ENCODE assay signal across 19 mouse cellular contexts in genomic region chr2:140530214-140530613, GRCm38 (mm10).
DNase-seq lines count a peak whose midpoint lies in the region; ATAC-seq and TF ChIP-seq lines count a peak whose summit lies in the region.
"Had no signal": no experiment of that assay in that cellular context is flagged by ENCODE, and none has a peak within 500 bp of the region (broad histone marks: within the 10 kb centered on the region; RNA-seq: fewer than 3 reads in every experiment).

No protein-coding gene starts in this region.

- H3K36me3 ChIP-seq in lung, postnatal 0 days (ENCODE audit: insufficient read depth, low read length), result no peaks in the 10 kb centered on the region
- H3K36me3 ChIP-seq: kidney, embryonic 15.5 days; neural tube, embryonic 13.5 days; stomach, embryonic 15.5 days had no signal

- peak; percentile 18; the same call in 1 of the 2 replicates for TF ChIP-seq CTCF in cerebellum, adult 2 months (IDR thresholded peaks at IDR 0.05; ENCODE audit: borderline replicate concordance, insufficient read depth, low read depth, low read length)
- TF ChIP-seq CTCF in gastrocnemius, adult 2 months (IDR thresholded peaks at IDR 0.05), result peak; percentile 28; the same call in 1 of the 2 replicates
- 0 out of 2 replicates have a peak, but pooled peaks have one; percentile 11 for TF ChIP-seq CTCF in lung, postnatal 0 days (IDR thresholded peaks at IDR 0.05)
- peak; percentile 34; the same call in 1 of the 2 replicates for TF ChIP-seq CTCF in cortical plate, adult 2 months (IDR thresholded peaks at IDR 0.05; ENCODE audit: extremely low read depth, insufficient read depth, low read length)

- no peak for ATAC-seq in lung, postnatal 0 days
- ATAC-seq: forebrain, embryonic 13.5 days; inflammation-experienced regulatory T-cells, adult 6 months had no signal

- no peak for TF ChIP-seq POLR2A in cerebellum, adult 2 months (IDR thresholded peaks at IDR 0.05; ENCODE audit: borderline replicate concordance, insufficient read depth, low read length)
- TF ChIP-seq POLR2A in cortical plate, adult 2 months (IDR thresholded peaks at IDR 0.05; ENCODE audit: extremely low read depth, insufficient read depth, low read length), result no peak

- no peak overlapping the region for H3K4me3 ChIP-seq in cerebellum, adult 2 months (replicated peaks; ENCODE audit: insufficient read depth, low read depth, low read length)
- no peak overlapping the region for H3K4me3 ChIP-seq in gastrocnemius, adult 2 months
- H3K4me3 ChIP-seq in lung, postnatal 0 days (ENCODE audit: low read depth, low read length), result no peak overlapping the region
- H3K4me3 ChIP-seq in cortical plate, adult 2 months (ENCODE audit: insufficient read depth, low read length), result no peak overlapping the region
- H3K4me3 ChIP-seq: forebrain, embryonic 13.5 days; kidney, embryonic 15.5 days; neural tube, embryonic 13.5 days; stomach, embryonic 15.5 days had no signal

- intact Hi-C loops in gastrocnemius, adult 2 months (cut with DNase I), result no loop called here

- H3K4me1 ChIP-seq in cerebellum, adult 2 months (ENCODE audit: control insufficient read depth, insufficient read depth, low read length), result no peaks in the 10 kb centered on the region; the same call in 1 of the 2 replicates
- H3K4me1 ChIP-seq in lung, postnatal 0 days (ENCODE audit: insufficient read depth, low read depth, low read length), result no peaks in the 10 kb centered on the region
- no peaks in the 10 kb centered on the region; the same call in 1 of the 2 replicates for H3K4me1 ChIP-seq in cortical plate, adult 2 months (ENCODE audit: control insufficient read depth, insufficient read depth, low read length)
- H3K4me1 ChIP-seq: kidney, embryonic 15.5 days; neural tube, embryonic 13.5 days; stomach, embryonic 15.5 days had no signal

- no peaks in the 10 kb centered on the region for H3K9me3 ChIP-seq in lung, postnatal 0 days (ENCODE audit: low read length)
- H3K9me3 ChIP-seq: forebrain, embryonic 13.5 days; kidney, embryonic 15.5 days; neural tube, embryonic 13.5 days; stomach, embryonic 15.5 days had no signal

- whole genome bisulfite sequencing in cerebellum, adult 2 months, result 65% methylated on average over 2 of the region's 2 CpGs
- WGBS in lung, postnatal 0 days, result 52% methylated on average over 2 of the region's 2 CpGs

- no peak for TF ChIP-seq EP300 in lung, postnatal 0 days (IDR thresholded peaks at IDR 0.05)

- H3K27me3 ChIP-seq in cerebellum, adult 2 months (ENCODE audit: control insufficient read depth, insufficient read depth, low read length), result no peaks in the 10 kb centered on the region
- H3K27me3 ChIP-seq in lung, postnatal 0 days (replicated peaks; ENCODE audit: insufficient read depth, low read length), result no peaks in the 10 kb centered on the region
- H3K27me3 ChIP-seq: forebrain, embryonic 13.5 days; kidney, embryonic 15.5 days; neural tube, embryonic 13.5 days; stomach, embryonic 15.5 days had no signal

- peak in 1 of 2 experiments; percentile 6 for DNase-seq in cerebellum, adult 2 months
- no peak for DNase-seq in cerebellum, adult 8-10 months
- no peak for DNase-seq in gastrocnemius, adult 2 months
- DNase-seq in gastrocnemius, adult 18-20 months (ENCODE audit: low spot score), result no peak
- DNase-seq in lung, postnatal 0 days (ENCODE audit: low spot score), result no peak
- DNase-seq in lung, postnatal 36 days, result no peak
- DNase-seq in lung, postnatal 25 days (ENCODE audit: low spot score), result no peak
- DNase-seq: cerebellum, postnatal 36 days; gastrocnemius, postnatal 36 days; heart, postnatal 36 days; lung, embryonic 14.5 days; thymus, postnatal 14 days had no signal

- no peak overlapping the region for H3K9ac ChIP-seq in lung, postnatal 0 days (replicated peaks; ENCODE audit: low read depth)
- H3K9ac ChIP-seq: forebrain, embryonic 13.5 days; kidney, embryonic 15.5 days; lung, embryonic 14.5 days; neural tube, embryonic 13.5 days; stomach, embryonic 15.5 days had no signal

- H3K27ac ChIP-seq in cerebellum, adult 2 months (ENCODE audit: insufficient read depth, low read length), result no peak overlapping the region
- H3K27ac ChIP-seq in gastrocnemius, adult 2 months, result no peak overlapping the region
- H3K27ac ChIP-seq in lung, postnatal 0 days (ENCODE audit: low read length), result no peak overlapping the region
- H3K27ac ChIP-seq in cortical plate, adult 2 months (ENCODE audit: insufficient read depth, low read length), result no peak overlapping the region
- H3K27ac ChIP-seq: forebrain, embryonic 13.5 days; kidney, embryonic 15.5 days; neural tube, embryonic 13.5 days; stomach, embryonic 15.5 days had no signal

- no peak overlapping the region for H3K4me2 ChIP-seq in lung, postnatal 0 days (replicated peaks; ENCODE audit: low read depth, low read length)
- H3K4me2 ChIP-seq: forebrain, embryonic 13.5 days; heart, embryonic 11.5 days; kidney, embryonic 15.5 days; lung, embryonic 14.5 days; neural tube, embryonic 13.5 days; stomach, embryonic 15.5 days had no signal
